Mouse (Mus musculus) fat pad, adult 2 months (tissue): ENCODE measurements around the gene Gm10409.
"Not testable (repeated sequence)": the region's sequence is repeated elsewhere in the genome, so short reads cannot be mapped to it uniquely, and the experiment has no call there.

ENCODE experiments used
- DNase-seq: peaks from one replicate; pipeline ENCODE4 v3.0.0-alpha.2; 2011; ENCODE audit warnings: low read depth, low spot score; ENCODE audit errors: extremely low read depth

The Gm10409 gene

DNA sequence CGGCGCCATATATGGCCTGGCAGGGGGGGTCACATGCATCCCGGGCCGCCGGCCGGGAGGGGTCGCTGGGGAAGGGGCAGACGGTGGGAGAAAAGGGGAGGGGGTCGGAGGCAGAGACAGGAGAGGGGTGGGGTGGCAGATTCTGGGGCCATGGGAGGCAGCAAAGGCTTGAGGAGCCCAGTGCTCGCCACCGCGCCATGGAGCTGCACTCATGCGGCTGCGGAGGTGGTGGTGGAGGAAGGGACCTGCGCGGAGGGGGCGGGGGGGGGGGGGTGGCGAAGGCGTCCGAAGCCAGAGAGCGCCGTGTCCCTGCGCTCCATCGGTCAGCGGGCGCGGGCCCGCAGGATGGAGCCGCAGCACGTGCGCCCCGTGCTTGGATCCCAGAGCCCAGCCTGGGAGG lies at the start of gene Gm10409:
Gm10409 (plus strand) TSS at position 301 of the 400 bp plus-strand sequence.
- DNase-seq = not testable (repeated sequence)

DNA sequence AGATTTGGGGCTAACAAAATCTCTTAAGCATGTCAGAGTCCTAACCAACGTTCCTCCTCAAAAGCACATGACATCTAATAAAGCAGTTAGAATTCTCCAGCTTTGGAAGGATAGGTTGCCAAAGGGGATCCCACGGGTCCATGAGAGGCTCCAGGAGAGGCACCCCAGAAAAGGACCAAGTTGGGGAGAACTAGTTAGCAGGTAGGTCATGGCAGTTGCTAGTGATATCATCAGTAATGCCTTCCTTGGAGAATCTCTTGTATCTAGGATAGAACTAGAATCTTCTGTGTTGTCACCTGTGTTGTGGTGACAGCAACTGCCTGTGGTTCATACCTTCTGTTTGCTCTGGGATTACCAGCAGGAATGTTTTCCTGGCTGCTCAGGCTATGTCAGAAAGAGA lies 17.6 kb upstream of the Gm10409 start, which contains the start of gene Gm10413:
Gm10413 (plus strand) TSS at position 301 of the 400 bp plus-strand sequence.
- not testable (repeated sequence) for DNase-seq

DNA sequence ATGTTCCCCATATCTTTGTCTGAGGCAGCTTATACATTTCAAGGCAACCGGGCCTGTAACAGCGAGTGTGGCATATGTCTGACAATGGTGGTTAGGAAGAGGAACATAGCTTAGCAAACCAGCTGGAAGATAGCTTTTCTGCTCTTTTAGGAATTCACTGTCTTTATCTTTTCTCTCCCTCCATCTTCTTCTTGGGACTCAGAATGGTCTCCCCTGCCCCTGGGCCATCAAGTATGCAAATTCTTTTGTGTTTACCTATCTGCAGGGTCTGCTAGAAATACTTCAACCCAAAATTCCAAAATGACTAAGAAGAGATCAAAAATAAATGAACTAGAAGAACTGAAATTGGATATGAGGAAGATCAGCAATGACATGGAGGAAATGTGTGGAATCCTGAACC lies 15.4 kb downstream of the Gm10409 start, which contains the start of gene Gm3005:
Gm3005 (plus strand) TSS at position 301 of the 400 bp plus-strand sequence.
- DNase-seq = not testable (repeated sequence)

GRCm38 (mm10) chr14:3449079-3449478 lies 36.7 kb downstream of the Gm10409 start, which contains the start of gene Gm10408:
Gm10408 (plus strand) TSS chr14:3449379.
- DNase-seq = not testable (repeated sequence)
